Mouse (Mus musculus) gonadal fat pad, adult 2 months (tissue): ENCODE measurements around the gene Ccdc141. TPM values are rescaled to one million over a fixed set of nuclear protein-coding genes. Genes with fewer than 3 reads are reported as not detected.

ENCODE experiments used
- DNase-seq: peaks from one replicate; pipeline ENCODE4 v3.0.0-alpha.2; 2012; ENCODE audit warnings: low read depth
- polyA plus RNA-seq: library from polyadenylated mRNA; depleted of rRNA; stranded (reverse); fragments of >200 nt; gene quantifications from 2 replicates; pipeline ENCODE4 v1.2.3, GENCODE M21; 2012; rRNA removed

The Ccdc141 gene
- 4.1 and 5.5 TPM in 2 replicates for polyA plus RNA-seq

DNA sequence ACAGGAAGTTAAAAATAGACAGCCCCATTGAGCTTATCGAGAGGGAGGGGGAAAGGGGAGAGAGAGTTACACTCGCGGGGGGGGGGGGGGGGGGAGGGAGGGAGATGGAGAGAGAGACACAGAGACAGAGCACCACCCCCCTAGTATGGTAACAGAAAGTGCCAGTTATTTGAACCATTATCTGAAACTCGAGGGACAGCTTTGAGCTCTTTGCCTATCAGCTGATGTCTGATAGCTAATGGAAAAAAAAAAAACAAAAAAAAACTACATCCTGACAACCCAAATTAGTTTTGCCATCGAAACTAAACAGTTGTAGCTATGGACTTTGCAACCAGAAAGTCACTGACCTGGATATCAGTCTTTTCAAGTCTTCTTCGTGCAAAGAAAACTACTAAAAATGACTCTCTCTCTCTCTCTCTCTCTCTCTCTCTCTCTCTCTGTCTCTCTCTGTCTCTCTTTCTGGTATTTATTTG lies at the start of gene Ccdc141:
Ccdc141 (minus strand) TSS at position 4 of the 473 bp plus-strand sequence.
- no peak for DNase-seq

DNA sequence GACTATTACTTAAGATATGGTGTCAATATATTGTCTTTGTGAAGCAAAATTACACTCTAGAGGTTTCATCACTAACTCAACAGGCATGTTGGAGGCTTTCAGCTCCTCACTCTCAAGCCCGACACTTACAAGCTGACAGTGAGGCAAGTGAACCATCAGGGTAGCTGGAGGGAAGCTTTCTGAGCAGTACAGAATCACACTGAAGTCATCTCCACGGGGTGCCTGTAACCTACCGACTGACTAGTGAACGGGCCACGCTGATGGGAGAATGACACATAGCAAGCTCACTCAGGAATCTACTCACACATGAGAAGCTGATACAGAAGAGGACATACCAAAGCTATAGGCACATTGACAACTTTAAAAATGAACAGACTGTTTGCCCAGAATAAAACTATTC lies 42.4 kb upstream of the Ccdc141 start:
- DNase-seq = no peak

DNA sequence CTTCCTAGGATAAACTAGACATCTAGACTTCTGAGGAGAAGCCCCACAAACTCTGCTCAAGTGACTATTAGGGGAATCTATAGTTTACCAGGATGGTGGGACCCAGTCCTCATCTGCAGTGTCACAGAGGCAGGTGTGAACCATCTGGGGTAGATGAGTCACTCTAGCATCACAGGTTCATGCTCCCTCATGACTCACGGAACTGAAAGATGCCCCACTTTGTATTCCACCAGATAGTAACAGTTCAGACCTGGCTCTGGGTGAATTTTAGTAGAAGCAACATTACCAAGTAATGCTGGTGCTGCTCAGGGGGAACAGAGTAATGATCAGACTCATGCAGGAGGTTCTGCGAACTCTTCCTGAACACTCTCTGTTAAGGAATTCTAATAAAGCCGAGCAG lies 36.5 kb upstream of the Ccdc141 start:
- DNase-seq = no peak

DNA sequence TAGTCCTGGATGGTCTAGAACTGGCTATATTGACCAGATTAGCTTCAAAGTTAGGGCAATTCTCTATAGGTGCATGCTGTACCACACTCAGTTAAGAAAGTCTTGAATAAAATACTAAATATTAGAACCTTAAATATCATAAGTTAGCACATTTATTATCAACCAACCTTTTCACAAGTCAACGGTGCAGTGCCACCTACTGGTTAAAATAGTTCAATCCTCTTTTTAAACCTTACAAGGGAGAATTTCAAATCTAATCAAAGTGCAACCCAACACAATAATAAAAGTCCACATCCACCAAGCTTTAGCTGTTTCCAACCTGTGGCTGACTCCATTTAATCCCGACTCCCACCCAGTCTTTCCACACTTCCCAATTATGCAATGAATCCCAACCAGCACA lies 33.5 kb upstream of the Ccdc141 start:
- no peak for DNase-seq

DNA sequence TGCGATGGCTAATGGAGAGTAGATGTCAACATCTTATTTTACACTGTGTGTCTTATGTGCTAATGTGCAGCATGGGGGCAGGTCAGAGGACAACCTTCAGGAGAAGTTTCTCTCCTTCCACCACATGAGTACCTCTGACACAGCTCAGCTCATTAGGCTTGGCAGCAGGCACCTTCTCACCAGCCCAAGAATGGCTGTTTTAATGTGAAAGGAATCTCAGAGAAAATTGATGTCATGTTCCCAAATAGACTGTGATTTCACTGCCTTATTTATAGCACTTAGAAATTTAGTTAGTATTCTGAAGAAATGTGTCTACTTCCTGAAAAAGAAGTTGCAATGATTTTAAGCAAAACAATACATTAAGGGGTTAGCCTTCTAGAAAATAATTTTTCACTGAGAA lies 31.5 kb upstream of the Ccdc141 start:
- no peak for DNase-seq

DNA sequence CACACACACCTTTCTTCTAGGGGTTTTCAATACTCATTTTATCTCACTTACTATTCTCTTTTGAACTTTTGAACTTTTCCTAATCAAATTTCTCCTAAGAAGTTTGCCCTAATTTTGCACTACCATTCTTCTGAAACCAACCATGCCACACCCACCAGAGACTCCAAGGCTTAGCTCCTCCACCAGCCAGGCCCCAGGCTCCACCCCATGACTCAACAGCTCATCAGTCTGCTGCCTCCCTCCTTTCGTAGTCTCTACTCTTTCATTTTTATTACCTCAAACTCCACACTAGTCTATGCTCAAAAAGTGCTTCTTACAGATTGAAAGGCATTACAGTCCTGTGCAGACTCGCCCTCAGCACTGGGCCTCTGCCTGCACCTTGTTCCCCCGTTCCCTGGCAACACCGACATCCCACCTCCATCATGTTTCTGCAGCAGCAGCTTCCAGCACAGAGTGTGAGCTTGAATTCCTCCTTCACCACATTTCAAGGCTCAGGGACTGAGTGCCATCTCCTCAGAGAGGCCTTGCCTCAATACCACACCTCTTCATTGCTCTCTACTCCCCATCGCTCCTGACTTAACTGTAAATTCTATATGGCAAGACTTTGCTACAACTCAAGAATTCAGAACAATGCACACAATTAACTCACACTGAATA lies 30.6 kb upstream of the Ccdc141 start:
- no peak for DNase-seq

DNA sequence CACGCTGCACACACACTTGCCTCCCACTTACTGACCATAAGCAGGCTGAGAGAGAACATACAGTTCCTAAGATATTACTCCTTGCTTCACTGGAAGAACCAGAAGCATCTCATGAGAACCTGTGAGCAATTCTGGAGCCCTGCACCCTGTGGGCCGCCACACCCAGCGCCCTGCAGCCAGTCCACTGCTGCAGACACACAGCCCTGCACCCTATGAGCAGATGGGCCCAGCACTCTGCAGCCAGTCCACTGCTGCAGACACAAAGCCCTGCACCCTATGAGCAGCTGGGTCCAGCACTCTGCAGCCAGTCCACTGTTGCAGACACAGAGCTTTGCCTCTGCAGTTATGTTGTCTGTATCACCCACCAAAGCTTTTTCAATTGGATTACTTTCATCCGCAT lies 29.9 kb upstream of the Ccdc141 start:
- DNase-seq = no peak

DNA sequence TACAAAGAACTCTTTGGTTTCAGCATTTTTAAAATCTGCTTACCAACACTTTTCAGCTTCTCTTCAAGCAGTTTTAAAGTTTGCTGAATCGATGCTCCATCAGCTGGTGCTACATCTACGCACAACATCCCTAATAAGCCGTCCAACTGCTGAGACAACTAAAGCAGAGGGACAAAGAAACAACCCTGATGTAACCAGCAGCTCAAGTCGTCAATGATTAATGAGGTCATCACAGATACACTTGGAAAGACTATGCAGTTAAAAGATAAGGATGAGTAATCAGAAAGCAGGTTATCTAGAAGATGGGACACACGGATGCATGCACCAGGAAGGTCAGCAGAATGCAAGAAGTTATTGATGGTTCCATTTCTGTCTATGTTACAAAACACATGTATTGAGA lies 27.8 kb upstream of the Ccdc141 start:
- no peak for DNase-seq

DNA sequence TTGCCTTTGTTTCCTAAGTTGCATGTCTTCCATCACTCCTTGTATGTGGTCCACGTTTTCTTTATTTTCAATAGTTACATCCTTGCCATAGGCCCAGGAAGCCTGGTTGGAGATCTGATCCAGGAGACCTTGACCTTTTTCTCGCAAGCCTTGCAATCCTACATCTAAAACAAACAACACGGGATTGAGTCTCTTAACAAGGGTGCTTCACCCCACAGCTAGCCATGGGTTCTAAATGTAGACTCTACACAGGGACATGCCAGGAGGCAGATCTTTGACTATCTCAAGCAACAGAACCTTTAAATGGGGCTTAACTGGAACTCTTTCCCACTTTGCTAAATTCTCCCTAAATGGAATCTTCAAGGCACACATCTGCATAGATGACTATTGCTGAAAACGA lies 26.4 kb upstream of the Ccdc141 start:
- no peak for DNase-seq

DNA sequence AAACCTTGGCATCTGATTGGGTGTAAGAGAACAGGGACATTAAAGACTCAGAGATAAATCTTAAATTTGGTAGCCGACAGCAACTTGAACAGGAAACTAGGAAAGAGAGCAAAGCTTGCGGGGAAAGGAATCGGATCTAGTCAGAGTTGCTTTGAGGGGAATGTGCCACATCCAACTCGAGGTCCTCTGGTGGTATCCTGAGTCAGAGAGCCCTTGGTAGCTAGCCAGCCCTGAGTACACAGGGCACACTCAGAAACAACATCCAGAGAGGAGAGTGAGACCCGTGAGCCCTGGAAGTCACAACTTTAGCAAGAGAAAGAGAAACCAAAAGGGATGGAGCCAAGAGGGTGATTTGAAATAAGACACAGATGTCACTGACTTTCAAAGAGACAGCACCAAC lies 24.6 kb upstream of the Ccdc141 start:
- DNase-seq = no peak

DNA sequence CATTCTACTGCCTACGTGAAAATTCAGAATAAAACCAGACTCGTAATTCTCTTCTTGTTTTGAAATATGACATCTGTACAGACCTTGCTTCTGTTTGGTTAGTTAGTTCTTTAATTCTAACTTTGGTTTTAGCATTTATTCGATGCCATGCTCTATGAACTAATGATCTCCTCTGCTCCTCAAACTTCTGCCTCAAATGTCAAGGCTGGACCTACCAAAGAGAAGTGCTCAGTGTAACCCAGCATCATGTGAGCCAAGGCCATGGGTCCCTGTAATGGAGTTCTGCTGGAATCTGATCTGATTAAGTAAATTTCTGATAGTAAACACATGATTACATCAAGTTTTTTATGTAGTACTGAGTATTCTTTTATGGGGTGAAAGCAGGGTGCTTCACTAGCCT lies 21.4 kb upstream of the Ccdc141 start:
- no peak for DNase-seq

DNA sequence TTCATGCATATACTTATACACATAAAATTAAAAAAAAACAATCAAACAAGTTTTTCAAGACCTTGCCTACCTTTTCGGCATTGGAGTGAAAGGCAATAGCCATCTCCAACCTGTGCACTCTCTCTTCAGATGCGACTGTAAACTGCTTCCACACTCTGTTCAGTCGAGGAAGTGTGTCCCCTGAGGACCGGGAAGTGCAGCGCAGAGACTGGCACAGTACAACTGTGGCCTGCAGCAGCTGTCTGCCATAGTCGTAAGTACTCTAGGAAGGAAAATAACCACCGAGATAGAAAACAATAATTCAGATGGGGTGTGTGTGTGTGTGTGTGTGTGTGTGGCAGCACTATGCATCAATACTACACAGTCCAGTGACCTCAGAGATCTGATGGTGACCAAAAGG lies 20.5 kb upstream of the Ccdc141 start:
- DNase-seq = no peak

DNA sequence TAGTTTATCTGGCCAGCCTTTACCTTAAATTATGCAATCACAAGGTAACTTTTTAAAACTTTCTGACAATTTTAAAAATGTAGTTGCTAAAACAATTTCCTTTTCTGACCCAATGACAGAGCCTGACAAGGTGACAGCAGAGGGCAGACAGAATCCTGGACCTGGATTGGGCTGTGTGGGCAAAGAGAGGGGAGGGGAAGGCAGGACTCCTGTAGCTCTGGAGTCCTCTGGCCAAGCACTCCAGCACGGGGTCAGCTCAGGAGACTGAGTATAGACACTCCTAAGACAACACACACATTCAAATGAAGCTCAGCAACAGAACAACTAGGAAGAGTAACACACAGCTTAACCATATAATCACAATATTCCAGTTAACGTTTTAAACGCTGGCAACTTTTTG lies 19.9 kb upstream of the Ccdc141 start:
- no peak for DNase-seq

DNA sequence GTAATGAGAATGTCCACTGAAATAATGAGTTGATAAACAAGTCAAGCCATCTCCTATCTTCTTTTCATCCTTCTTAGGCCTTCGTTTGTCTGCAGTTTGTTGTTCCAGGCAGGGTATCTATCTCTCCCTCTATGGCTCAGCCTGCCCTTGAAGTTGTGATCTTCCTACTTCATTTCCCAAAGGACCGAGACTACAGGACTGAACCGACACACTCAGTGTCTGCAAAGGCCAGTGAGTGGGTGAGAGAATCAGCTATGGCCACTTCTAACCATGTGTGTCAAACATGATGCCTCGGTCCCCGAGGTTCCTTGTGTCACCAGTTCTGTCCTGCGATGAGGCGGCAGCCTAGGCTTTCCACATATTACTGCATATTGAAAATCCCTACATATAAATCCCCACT lies 19.2 kb upstream of the Ccdc141 start:
- no peak for DNase-seq

DNA sequence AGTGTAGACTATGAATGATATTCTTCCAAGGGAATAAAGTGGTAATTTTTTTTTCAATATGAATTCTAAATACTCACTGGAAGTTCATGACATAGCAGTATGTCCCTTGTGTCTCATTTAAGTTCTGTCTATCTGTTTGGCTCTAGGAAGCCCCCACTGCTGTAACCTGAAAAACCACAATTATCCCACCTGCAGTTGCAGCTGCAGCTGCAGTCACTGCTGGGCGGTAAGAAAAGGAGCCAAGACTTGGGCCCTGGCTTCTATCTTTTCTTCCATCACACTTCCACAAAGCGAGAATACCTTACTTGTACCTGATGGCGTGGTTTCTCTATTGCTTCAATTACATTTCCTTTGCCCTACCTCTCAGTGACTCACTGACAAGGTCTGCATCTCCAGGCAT lies 17.1 kb upstream of the Ccdc141 start:
- DNase-seq = no peak

DNA sequence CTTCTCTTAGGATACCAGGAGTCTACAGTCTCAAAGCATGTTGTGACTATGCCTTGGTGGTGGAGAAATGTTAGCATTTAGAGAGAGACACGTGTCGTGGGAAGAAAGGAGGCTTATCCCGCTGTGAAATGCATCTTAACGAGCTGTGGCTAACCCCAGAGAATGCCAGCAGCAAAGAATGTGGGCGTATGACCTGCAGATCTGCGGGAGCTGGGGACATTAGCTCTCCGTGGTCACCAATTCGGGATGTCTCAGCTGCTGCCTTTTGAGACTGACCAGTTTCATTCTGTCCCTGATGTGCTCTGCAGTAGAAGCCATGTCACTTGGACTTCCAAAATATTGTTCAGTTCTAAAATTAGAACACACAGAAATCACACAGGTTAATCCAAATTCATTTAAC lies 16.5 kb upstream of the Ccdc141 start:
- no peak for DNase-seq

DNA sequence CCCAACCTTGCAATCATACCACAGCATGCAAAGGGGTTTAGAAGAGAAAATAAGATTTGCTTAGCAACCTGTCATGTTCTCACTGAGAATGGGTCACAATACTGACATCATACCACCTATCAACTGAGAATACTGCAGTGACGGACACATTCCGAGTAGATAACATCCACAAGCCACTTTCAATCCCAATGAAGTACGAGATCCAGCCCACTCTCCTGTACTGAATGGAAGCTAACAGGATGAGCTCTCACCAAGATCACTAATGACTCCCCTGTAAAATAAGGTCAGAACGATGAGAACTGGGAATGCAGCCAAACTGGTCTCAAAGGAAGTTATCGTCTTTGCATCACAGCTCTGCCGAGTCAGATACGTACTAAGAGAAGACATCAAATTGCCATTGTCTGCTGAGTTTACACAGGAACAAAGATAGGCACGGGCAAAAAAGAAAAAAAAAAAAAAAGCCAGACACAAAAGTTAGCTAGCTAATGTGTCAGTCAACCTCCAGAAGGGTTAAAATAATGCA lies 13.7 kb upstream of the Ccdc141 start:
- no peak for DNase-seq

DNA sequence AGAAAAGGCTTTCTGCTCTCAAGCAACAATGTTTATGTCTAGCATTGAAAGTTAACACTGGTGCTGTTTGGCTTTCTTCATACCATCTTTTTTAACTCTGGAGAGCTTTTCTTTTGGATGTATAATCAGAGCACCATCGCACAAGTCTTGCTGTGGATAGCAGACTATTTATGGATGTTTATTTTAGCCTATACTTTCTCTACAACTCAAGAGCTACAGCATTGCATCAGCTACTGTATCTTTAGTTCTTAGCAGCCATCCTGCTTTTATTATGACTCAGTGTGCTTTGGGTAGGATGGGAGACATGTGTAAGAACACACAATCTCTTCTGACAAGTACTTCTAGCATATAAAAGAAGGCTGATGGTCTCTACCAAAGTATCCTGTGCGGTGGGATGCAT lies 13.2 kb upstream of the Ccdc141 start:
- no peak for DNase-seq

DNA sequence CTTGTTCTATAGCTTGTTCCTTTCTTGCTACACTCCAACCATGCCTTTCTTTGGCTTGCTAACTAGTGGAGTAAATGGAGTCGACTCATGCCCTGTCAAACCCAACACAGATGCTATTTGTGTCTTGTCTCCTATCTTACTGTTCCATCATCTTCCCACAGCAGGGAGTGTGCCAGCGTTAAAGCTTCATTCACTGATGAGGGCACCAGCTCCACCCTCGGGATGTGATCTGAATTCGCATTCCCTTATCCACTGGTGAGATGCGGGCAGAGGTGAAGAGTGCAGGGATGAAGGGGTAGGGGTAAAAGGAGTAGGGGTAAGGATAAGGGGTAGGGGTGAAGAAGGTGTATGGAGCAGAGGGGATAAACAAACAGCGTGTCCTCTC lies 12.6 kb upstream of the Ccdc141 start:
- DNase-seq = no peak

DNA sequence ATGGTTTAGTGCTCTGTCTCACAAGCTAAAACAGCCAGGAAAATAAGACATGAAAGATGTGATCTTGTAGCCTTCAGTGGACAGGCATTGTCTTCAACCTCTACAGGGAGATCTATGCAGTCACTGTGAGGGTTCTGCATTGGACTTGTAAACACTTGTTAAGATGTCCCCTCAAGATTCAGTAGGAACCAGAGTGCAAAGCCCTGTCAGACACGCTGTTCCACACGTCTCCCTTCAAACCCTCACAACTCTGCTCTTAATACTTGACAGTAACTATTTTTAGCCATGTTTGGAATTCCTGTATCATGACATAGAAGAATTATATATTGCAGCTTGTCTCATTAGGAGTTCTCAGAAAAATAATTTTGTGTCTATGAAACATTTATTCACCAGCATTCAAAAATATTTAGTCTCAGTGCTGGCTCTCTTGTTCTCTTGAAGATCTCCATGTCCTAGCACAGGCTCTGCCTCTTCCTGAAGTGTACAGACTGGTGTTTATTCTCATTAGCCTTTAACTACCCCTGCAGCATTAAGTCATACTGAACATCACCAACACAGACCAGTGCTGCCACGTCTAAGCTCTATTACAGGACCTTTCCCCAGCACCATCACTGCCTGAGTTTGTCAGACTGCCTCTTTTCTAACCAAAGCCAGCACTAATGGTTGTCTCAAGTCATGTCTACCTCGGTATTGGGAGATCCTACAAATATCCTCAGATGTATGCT lies 12.0 kb upstream of the Ccdc141 start:
- DNase-seq = no peak

DNA sequence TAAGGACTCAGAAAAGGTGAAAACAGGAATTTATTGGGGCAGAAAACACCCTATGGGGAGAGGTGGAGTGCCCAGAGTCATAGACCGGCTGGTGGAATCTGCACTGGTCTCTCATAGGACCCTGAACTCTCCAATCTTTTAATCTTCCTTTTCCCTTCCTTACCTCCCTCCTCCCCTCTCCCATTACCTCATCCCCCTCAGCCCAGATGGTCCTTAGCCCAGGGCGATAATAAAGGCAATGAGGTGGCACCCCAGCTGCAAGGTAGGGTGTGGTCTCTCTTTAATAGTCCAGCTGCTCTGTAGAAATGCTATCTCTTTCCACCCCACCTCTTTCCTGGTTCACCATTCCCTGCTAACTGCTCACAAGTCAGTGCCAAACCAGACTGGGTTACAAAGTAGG lies 7.0 kb upstream of the Ccdc141 start:
- DNase-seq = no peak

DNA sequence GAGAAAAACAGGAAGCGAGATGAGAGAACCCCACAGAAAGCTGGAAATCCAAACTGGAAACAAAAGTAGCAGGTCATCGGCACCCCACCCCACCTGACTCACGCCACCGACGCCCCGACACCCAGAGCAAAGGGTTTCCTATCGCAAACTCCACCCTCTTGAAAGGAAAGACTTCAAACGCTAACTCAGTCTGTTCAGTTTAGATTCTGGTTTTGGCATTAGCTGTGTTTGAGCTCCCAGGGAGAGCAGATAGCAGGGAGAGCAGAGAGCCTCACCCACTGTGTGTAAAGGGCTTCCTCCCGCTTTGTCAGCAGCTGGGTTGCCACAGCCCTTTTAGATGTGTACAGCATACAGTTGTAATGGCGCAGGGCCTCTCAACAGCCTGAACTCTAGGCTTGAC lies 6.0 kb upstream of the Ccdc141 start:
- DNase-seq = no peak

DNA sequence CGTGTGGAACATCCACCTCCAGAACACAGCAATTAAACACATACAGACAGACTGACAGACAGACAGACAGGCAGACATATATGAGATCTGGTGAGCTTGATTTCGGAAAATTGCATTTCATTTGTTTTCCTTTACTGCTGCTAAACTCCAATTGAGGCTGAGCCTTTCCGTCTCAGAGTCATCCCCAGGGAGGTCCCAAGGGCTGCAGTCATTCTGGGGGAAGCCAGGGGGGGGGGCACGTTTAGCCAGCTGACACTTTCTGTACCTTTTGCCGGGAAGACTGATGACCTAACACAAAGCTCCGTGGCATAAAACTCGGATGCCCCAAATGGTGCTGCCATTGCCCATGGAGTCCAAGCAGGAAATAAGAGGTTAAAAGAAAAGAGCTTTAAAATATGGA lies 5.0 kb upstream of the Ccdc141 start:
- no peak for DNase-seq

DNA sequence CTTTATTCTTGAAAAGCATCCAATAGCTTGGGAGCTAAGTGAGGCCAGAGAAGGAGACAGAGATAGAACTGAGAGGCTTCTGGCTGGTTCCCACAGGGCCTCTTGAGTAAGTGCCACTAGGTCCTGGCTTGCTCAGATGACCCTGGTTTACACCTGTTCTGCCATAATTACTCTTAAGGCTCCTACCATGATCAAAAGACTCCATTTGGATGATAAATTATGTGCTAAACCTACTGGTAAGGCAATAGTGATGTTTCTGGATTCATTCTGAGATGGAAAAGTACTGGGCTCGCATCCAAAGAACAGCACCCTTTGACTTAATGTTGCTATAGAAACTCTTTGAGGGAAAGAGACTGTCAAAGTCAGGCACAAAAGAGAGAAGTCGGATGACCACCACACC lies 3.9 kb upstream of the Ccdc141 start:
- DNase-seq = no peak
